Mouse (Mus musculus) liver, embryonic 16.5 days (tissue): ENCODE data around the gene Rprml. TPM values are rescaled to one million over a fixed set of nuclear protein-coding genes. Genes with fewer than 3 reads are reported as not detected.
A peak's percentile ranks its signal among the peaks of the same experiment; 100 is the strongest.
"Not testable (repeated sequence)": the region's sequence is repeated elsewhere in the genome, so short reads cannot be mapped to it uniquely, and the experiment has no call there.

Experiments
- ATAC-seq: fragments of 200-750 bp; cut with Nextera tagmentation; 2 replicates; pipeline ENCODE4 v1.8.0; 2017; ENCODE audit warnings: low read depth, mild to moderate bottlenecking, moderate number of reproducible peaks, moderate library complexity
- H3K27ac ChIP-seq: fragments of 300-500 bp; sonication (generic); 2 replicates; pipeline ENCODE4 v1.5.1; 2014; ENCODE audit warnings: mild to moderate bottlenecking, low read length
- H3K27me3 ChIP-seq: fragments of 300-500 bp; sonication (generic); 2 replicates; pipeline ENCODE4 v1.6.1; 2014; ENCODE audit warnings: low read depth, low read length, mixed read lengths; ENCODE audit not compliant: control insufficient read depth, insufficient read depth
- H3K36me3 ChIP-seq: fragments of 300-500 bp; sonication (generic); 2 replicates; pipeline ENCODE4 v1.6.1; 2014; ENCODE audit warnings: mild to moderate bottlenecking; ENCODE audit not compliant: control insufficient read depth, insufficient read depth
- H3K4me1 ChIP-seq: fragments of 300-500 bp; sonication (generic); 2 replicates; pipeline ENCODE4 v1.6.1; 2014; ENCODE audit warnings: low read depth, low read length, mixed read lengths; ENCODE audit not compliant: control insufficient read depth
- H3K4me2 ChIP-seq: fragments of 300-500 bp; sonication (generic); 2 replicates; pipeline ENCODE4 v1.6.1; 2014; ENCODE audit warnings: low read depth, low read length, mixed read lengths
- H3K4me3 ChIP-seq: fragments of 300-500 bp; sonication (generic); 2 replicates; pipeline ENCODE4 v1.5.1; 2014; ENCODE audit warnings: low read depth, mild to moderate bottlenecking, low read length
- H3K9ac ChIP-seq: fragments of 300-500 bp; sonication (generic); 2 replicates; pipeline ENCODE4 v1.6.1; 2014; ENCODE audit warnings: low read depth, low read length
- H3K9me3 ChIP-seq: fragments of 300-500 bp; sonication (generic); replicated peaks from 2 replicates; pipeline ENCODE4 v1.6.1; 2016; ENCODE audit warnings: low read length; ENCODE audit not compliant: control insufficient read depth
- WGBS: fragments of 180-500 bp; shearing (Covaris S2); extraction: QIAGEN DNeasy Blood & Tissue Kit; methylation state at CpG from one replicate; pipeline ENCODE4 v1.1.7; 2014; ENCODE audit not compliant: insufficient replicate concordance; 5-methylcytosine and 5-hydroxymethylcytosine counted together
- polyA plus RNA-seq: library from polyadenylated mRNA; unstranded; fragments of >200 nt; fragmentation: Nextera tagmentation; extraction: Ambion mirVana; gene quantifications from 2 replicates; pipeline ENCODE4 v1.2.1, GENCODE M21; 2015

The Rprml gene
- polyA plus RNA-seq, 1 experiment from 2014 or later: not detected

DNA sequence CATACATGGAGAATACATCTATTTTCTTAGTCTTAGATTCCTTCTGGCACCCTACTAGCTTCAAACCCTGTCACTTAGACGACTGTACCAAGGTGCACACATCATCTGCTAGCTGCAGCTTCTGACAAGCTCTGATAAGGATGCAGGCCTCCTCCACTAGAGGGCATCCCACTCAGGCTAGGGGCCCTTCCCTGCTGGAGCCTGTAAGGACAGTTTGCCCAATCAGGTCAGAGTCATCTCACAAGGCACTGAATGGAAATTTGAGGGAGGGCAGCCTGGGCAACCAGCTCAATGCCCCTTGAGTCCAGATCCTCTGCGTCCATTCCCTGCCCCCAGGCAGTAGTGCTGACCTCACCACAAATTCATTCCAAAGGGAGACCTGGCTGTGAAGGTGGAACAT, 27.7 kb downstream of the Rprml start:
- not testable (repeated sequence) for H3K27ac ChIP-seq, H3K4me1 ChIP-seq, H3K9me3 ChIP-seq, H3K4me3 ChIP-seq, H3K4me2 ChIP-seq, H3K27me3 ChIP-seq, ATAC-seq, H3K9ac ChIP-seq
- H3K36me3 ChIP-seq: peaks cover 11% of the 10 kb centered on the region
- WGBS: 42% methylated on average over 2 of the region's 2 CpGs

DNA sequence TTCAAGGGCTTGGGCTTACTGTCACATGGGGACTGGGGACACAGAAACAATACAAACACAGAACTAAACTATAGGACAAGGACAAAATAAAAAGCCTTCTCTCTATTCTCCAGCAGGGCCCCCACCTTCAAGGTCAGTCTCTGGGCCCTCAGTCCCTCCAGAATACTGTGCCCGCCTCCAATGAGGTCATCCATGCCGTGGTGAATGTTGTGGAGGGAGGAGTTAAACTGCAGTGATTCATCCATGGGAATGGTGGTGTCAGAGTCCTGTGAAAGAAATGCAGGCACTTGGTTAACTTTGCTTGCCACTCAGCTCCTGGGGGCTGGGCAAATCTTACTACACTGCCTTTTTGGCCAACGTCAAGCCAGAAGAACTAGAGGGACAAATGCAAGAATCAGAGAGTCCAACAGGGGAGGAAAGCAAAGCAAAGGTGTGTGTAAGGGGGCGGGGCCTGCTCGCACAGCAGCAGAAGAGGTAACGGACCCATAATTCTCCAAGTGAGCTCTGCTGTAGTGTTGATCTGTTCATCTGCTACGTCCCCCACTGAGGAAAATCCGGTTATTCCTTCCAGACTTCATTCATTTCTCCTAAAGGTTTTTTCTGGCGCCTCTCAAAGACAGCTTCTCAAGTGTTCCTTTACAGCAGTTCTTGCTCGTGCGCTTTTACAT, 34.4 kb downstream of the Rprml start:
- H3K4me2 ChIP-seq: no peak overlapping the region
- no peaks in the 10 kb centered on the region for H3K9me3 ChIP-seq
- H3K27me3 ChIP-seq: no peaks in the 10 kb centered on the region
- H3K36me3 ChIP-seq: peaks cover 35% of the 10 kb centered on the region
- no peak for ATAC-seq
- H3K4me1 ChIP-seq: no peaks in the 10 kb centered on the region
- 72% methylated on average over 11 of the region's 11 CpGs for WGBS
- H3K27ac ChIP-seq: no peak overlapping the region
- no peak overlapping the region for H3K4me3 ChIP-seq
- H3K9ac ChIP-seq: no peak overlapping the region

DNA sequence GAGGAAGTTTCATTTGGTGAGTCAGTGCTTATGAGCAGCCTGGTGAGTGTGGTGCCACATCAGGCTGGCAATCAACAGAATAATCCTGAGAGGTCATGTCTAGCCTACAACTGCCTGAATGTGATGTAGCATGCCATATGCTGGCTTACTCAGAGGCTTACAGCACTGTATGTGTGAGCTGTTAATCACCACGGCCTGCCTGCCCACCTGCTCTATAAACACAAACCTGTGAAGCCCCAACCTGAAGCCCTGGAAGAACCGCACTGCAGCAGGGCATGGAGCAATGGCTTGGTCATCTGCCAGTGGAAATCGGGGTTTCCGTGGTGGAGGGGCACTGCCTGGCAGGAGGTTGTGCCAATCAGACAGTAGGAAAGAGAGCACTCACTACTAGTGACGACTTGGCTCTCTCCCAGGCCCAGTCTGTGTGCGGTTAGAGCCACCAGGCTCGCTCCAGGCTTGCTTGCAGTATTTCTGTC, 35.9 kb downstream of the Rprml start:
- Histone ChIP-seq H3K9ac (no peak overlapping the region), H3K4me3 (no peak overlapping the region), H3K9me3 (no peaks in the 10 kb centered on the region), H3K4me1 (peaks cover 9% of the 10 kb centered on the region), H3K36me3 (peaks cover 29% of the 10 kb centered on the region), H3K27ac (no peak overlapping the region), H3K4me2 (no peak overlapping the region), H3K27me3 (no peaks in the 10 kb centered on the region)
- no peak for ATAC-seq
- WGBS: 78% methylated on average over 7 of the region's 7 CpGs

- Histone ChIP-seq H3K27ac (no peak overlapping the region), H3K36me3 (peaks cover 29% of the 10 kb centered on the region), H3K4me3 (no peak overlapping the region), H3K27me3 (no peaks in the 10 kb centered on the region), H3K4me1 (peaks cover 9% of the 10 kb centered on the region), H3K9me3 (no peaks in the 10 kb centered on the region), H3K4me2 (no peak overlapping the region), H3K9ac (no peak overlapping the region)
- no peak for ATAC-seq
- 68% methylated on average over 6 of the region's 6 CpGs for WGBS
Observed at GRCm38 (mm10) chr11:103686706-103687105, 37.3 kb downstream of the Rprml start.

DNA sequence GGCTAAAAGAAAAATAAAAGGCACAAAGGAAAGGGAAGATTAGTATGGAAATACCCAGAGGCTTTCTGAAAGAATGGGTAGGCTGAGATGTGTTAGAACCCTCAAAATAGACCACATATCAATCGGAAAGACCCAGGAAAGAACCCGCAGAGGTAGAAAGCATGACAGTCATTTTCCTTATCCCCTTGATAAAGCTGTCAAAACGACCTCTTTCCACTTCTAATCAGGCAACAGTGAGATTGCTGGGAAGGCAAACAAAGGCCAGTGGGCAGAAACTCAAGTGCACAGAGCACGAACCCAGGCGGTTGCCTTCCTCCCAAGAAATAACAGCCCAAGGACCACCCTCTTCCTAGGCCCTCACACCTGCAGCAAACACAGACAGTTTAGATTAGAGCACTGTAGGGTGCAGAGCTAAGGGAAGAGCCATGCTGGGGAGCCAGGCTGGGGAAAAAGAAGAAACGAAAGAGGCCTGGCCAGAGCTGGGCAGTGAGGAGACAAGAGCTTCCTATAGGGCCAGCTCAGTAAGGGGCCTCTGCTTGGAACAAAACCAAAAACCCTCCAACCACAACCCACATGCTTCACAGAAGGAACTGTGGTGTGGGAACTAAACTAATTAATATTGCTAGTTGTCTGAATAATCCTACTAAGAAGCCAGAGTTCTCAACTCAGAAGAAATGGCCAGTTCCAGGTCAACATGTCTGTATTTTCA, 39.1 kb downstream of the Rprml start:
- 49% methylated on average over 6 of the region's 6 CpGs for WGBS
- peaks cover 9% of the 10 kb centered on the region for H3K4me1 ChIP-seq
- peaks cover 20% of the 10 kb centered on the region for H3K36me3 ChIP-seq
- H3K4me3 ChIP-seq: no peak overlapping the region
- no peak for ATAC-seq
- no peak overlapping the region for H3K27ac ChIP-seq
- no peak overlapping the region for H3K4me2 ChIP-seq
- H3K9me3 ChIP-seq: no peaks in the 10 kb centered on the region
- no peak overlapping the region for H3K9ac ChIP-seq
- H3K27me3 ChIP-seq: no peaks in the 10 kb centered on the region

DNA sequence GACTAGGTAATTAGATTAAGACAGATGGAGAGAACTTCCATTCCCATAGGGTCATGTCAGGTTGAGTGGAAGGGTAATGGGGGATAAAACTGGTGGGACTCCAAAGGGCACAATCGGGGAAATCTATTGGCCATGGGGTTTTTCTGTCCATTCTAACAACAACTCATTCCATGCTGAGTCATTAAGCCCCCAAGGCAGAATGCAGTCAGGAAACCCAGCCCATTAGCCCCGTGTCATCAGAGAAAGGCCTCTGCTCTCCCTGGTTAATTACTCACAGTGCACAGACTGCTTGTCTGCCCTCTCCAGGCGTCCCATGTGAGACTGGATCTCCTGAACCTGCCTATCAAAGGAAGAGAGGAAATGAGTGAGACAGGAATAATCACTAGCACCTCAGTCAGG, 39.6 kb downstream of the Rprml start:
- no peak overlapping the region for H3K4me2 ChIP-seq
- no peaks in the 10 kb centered on the region for H3K27me3 ChIP-seq
- H3K27ac ChIP-seq: no peak overlapping the region
- no peak overlapping the region for H3K9ac ChIP-seq
- H3K9me3 ChIP-seq: no peaks in the 10 kb centered on the region
- H3K4me1 ChIP-seq: peaks cover 9% of the 10 kb centered on the region
- 34% methylated on average over 3 of the region's 3 CpGs for WGBS
- H3K36me3 ChIP-seq: peaks cover 15% of the 10 kb centered on the region
- H3K4me3 ChIP-seq: no peak overlapping the region
- ATAC-seq: no peak

DNA sequence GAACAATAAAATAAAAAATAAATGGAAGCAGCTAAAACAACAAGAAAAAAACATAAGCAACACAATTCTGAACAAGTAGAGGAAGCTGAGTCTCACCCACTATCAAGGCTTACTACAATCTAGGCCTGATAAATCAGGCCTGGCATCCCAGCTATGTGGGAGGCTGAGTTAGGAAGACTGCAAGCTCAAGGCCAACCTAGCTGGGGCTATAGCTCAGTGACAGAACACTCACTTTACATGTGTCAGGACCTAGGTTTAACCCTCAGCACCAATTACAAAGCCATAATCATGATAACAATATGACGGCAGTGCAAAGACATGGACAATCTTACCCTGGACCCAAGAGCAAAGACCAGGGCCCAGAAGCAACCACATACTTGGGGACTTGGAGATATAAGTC, 41.7 kb downstream of the Rprml start:
- Histone ChIP-seq H3K9me3 (no peaks in the 10 kb centered on the region), H3K4me2 (no peak overlapping the region), H3K9ac (no peak overlapping the region), H3K4me1 (peaks cover 12% of the 10 kb centered on the region), H3K27me3 (no peaks in the 10 kb centered on the region), H3K36me3 (peaks cover 10% of the 10 kb centered on the region), H3K27ac (no peak overlapping the region), H3K4me3 (no peak overlapping the region)
- no peak for ATAC-seq
- WGBS: 76% methylated on average over 1 of the region's 1 CpGs

- H3K9ac ChIP-seq: no peak overlapping the region
- no peaks in the 10 kb centered on the region for H3K9me3 ChIP-seq
- 78% methylated on average over 1 of the region's 1 CpGs for WGBS
- no peak overlapping the region for H3K4me3 ChIP-seq
- ATAC-seq: no peak
- H3K27ac ChIP-seq: no peak overlapping the region
- H3K36me3 ChIP-seq: no peaks in the 10 kb centered on the region
- no peaks in the 10 kb centered on the region for H3K27me3 ChIP-seq
- peaks cover 13% of the 10 kb centered on the region for H3K4me1 ChIP-seq
- no peak overlapping the region for H3K4me2 ChIP-seq
Observed at GRCm38 (mm10) chr11:103693241-103693640, 43.9 kb downstream of the Rprml start.

GRCm38 (mm10) chr11:103696851-103697564, 47.6 kb downstream of the Rprml start:
- Histone ChIP-seq H3K36me3 (no peaks in the 10 kb centered on the region), H3K4me2 (peak overlapping the region; percentile 70), H3K4me3 (peak overlapping the region; percentile 94), H3K27me3 (no peaks in the 10 kb centered on the region), H3K27ac (peak overlapping the region; percentile 89), H3K9ac (peak overlapping the region; percentile 88), H3K9me3 (no peaks in the 10 kb centered on the region), H3K4me1 (peaks cover 7% of the 10 kb centered on the region; the same call in 1 of the 2 replicates)
- ATAC-seq: peak; percentile 52
- WGBS: under 1% methylated on average over 18 of the region's 18 CpGs
